Mouse (Mus musculus) embryonic stem cell, embryonic (primary cell): ENCODE results near the gene Sh3kbp1.

ENCODE experiments used
- CTCF ChIA-PET, 4 experiments: fragments of 300-600 bp in 2 of 4; fragments of 350-600 bp in 2 of 4; sonication (Branson Sonifier 250); formaldehyde crosslinking; loops; one replicate each; lab custom pipeline; 2022; ENCODE audit warnings: inconsistent platforms in 2 of 4; lab: Charles Lee
- POLR2A ChIA-PET, 4 experiments: fragments of 300-600 bp in 2 of 4; fragments of 350-600 bp in 2 of 4; sonication (Branson Sonifier 250); formaldehyde crosslinking; loops; one replicate each; lab custom pipeline; 2022; ENCODE audit warnings: antibody characterized with exemption in 4 of 4, inconsistent platforms in 1 of 4; lab: Charles Lee

Gene Sh3kbp1

DNA sequence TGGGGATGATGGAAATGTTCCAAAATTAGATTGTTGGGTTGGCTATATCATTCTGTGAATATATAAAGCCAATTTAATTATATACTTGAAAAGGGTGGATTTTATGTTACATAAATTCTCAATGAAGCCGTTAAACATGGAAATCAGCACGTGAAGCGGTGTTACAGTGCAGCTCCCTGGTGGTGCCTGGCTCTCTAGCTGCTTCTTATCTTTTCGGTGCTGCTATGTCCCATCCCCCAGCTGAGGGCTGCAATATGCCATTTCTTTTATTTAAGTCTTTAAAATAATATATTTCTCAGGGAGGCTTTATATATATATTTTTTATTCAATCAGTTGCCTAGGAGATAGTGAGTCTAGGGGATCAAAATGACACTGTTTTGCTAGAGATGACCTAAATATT, 148.0 kb downstream of the Sh3kbp1 start:
- CTCF ChIA-PET: interaction anchor here in 1 of 4 experiments (0.6 kb wide), 1 partner anchor 11 kb away, joined by 3 read pairs; no protein-coding TSS in a partner anchor

DNA sequence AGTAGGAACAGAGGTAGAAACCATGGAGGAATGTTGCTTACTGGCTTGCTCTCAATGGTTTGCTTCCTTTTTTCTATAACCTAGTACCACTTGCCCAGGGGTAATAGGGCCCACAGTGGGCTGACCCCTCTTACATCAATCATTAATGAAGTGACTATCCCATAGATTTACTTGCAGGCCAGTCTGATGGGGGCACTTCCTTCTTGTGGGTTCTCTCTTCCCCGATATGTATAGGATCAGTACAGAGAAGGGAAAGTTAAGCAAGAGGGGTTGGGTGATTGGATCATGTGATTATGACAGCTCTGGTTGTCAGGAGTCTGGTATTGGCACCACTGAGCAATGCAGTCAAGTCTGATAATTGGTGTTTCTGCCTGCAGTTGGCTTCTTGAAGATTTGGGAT, 151.7 kb downstream of the Sh3kbp1 start:
- POLR2A ChIA-PET: no interaction called here

More for the DNA sequence above, 148.0 kb downstream of the Sh3kbp1 start:
- POLR2A ChIA-PET: no interaction called here

DNA sequence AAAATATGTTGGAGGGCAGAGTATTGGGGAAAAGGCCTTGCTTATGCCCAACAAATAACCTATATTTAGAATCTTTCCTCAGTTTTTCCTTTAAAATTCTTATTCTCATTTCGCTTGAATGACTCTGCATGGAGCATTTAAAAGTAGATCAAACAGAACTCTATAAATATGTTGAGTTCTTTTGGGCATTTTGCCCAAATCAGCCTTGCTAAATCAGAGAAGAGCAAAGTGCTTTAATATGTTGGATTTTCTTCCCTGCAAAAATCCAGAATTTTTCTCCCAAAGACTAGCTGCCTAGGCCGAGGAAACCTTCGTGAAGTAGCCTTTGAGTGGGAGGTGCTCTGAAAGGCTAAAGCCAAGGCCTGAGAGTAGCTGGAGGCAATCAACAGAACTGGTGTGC, 163.4 kb downstream of the Sh3kbp1 start:
- POLR2A ChIA-PET: no interaction called here
- CTCF ChIA-PET: no interaction called here

More for the DNA sequence above, 151.7 kb downstream of the Sh3kbp1 start:
- CTCF ChIA-PET: no interaction called here

DNA sequence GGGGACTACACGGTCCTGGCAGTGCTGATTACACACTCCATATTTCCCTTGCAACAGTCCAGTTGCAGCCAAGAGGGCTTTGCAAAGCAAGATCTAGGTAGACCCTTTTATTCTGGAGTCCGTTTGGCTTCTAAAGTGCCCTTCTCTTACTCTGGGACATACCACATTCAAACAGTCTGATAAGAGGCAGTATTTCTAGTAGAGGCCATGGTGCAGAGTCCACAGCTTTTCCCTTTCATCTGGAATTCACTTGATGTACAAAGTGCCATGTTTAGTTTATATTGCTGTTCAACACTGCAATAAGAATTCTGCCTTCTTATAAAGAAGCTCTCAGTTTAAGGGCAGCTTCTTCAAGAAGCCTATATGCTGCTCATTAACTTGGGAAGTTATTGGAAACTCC, 168.5 kb downstream of the Sh3kbp1 start:
- ChIA-PET CTCF (no interaction called here), POLR2A (no interaction called here)

DNA sequence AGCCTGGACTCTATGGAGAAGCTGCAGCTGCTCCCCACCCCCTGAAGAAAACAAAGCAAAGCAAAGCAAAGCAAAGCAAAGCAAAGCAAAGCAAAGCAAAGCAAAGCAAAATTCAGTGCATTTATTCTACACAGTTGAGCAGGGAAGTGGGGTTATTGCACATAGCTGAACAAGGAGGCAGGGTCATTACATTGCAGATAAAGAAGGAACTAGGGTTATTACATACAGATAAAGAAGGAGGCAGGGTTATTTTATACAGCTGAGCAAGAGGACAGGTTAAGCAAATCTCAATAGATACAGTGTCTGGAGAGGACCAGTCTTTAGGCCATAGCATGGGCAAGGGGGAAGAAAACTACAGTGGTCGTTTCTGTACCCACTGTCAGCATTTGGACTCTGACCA, 177.3 kb downstream of the Sh3kbp1 start:
- CTCF ChIA-PET: interaction anchor here in 1 of 4 experiments (0.6 kb wide), 1 partner anchor 22 kb away, joined by 4 read pairs; no protein-coding TSS in a partner anchor
- POLR2A ChIA-PET: no interaction called here

DNA sequence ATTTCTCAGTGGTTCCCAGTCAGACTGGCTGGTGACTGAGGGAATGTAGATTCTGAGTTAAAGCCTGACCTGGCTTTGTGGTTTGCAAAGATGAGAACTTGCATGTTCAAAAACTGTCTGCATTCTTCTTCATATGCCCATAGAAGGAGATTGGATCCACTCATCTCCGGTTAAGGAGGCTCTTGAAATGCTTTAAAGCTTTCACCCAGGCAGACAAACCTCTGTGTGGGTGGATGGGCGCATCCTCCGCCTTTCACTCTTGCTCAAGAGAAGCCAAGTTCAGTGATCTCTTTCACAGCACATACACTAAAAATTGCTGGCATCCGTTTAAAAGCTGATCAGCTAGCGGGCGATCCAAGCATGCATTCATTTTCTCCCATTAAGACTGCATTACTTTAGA, 182.4 kb downstream of the Sh3kbp1 start:
- CTCF ChIA-PET: no interaction called here

DNA sequence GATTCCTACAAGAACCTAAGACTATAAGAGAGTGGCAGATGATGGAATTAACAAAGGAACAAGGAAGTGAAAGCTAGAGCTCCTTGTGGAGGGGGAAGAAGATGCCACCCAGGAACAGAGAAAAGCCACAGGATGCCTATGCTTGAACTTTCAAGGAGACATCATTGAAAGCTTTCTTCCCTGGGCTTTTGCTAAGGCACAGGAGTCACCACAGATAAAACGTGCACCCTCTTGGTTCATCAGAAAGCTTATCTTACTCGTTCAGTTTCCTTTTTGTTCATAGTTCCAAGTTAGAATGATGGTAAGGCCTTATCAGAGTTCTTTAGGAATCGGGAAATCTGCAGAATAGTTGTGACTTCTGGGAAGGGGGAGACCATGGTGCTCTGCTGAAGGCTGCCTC, 183.4 kb downstream of the Sh3kbp1 start:
- ChIA-PET CTCF (no interaction called here), POLR2A (no interaction called here)

More for the DNA sequence above, 182.4 kb downstream of the Sh3kbp1 start:
- POLR2A ChIA-PET: no interaction called here

DNA sequence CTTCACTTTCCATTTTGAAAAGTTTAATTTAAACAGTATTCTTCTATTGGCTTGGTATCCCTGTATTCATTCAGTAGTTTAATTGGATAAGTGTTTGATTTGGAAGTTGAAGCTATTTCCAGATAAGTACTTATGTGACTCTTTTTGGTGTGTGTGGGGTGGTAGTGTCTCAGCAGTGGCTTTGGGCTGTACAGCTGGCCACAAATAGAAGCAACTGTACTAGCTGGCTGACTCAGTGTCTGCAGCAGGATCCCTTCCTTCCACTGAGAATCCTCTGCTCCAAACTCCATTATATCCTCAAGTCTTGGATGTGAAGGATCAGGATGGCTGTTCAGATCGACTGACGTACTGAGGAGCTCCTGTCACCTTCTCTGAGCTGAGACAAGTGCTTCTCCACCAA, 190.4 kb downstream of the Sh3kbp1 start:
- ChIA-PET CTCF (no interaction called here), POLR2A (no interaction called here)

DNA sequence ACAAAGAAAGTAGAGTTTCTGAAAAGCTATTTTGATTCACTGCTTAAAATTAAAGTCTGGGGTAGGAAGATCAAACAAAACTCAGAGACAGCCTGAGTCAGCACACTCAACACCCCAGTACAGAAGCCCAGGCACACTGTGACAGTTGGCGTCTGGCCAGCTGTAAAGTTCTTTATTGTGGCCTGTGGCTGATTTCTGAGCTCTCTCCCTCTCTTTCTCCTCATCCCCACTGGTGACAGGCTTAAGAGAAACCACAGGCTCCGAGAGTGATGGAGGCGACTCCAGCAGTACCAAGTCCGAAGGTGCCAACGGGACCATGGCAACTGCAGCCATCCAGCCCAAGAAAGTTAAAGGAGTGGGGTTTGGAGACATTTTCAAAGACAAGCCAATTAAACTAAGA, 201.1 kb downstream of the Sh3kbp1 start:
- ChIA-PET CTCF (no interaction called here), POLR2A (no interaction called here)

DNA sequence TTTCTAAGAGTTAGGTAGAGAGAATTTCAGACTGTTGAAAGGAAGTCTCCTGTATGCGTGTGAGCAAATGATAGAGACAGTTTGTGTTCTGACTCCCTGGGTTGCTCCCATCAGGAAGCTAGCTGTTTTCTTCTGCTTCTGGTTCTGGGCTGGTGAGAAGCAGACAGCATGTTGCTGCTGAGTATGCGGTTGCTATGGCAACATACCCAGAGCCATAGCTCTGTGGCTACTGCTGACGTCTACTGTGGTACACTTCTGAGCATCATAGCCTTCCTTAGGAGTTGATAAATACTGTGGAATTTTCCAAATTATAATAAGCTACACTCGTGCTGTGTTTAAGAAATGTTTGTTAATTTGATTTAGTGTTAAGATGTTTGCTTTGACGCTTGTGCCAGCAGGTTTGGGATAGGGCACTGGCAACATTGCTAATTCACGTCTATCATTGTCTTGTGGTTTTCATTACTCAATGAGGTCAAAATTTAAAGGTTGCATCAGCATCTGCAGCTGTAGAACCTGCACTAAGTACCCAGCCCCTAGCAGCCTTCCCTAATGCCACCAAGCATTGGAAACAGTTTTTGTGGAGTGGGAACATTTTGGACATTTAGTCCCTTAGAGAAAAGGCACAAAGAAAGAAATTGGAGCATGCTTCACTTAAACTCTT, 202.2 kb downstream of the Sh3kbp1 start:
- ChIA-PET CTCF (no interaction called here), POLR2A (no interaction called here)

DNA sequence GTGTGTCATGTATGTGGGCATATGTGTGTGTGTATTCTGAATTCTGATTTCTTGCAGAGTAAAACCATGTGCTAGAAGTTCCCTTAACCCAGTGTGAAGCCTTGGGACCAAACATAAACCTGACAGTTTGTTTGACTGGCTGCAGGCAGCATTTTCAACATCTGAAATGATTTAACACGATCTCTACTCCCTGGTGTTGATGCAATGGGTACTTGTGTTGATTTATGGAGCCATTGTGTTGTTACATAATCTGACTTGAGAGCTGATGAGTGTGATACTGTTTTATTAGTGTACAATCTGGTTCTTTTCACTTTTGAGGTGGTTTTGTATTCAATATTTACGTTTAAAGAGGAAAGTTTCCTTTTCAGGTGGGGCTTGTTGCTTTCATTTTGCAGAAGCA, 204.1 kb downstream of the Sh3kbp1 start:
- ChIA-PET POLR2A (interaction anchor here in 1 of 4 experiments (0.6 kb wide), 1 partner anchor 182 kb away, joined by 3 read pairs; no protein-coding TSS in a partner anchor), CTCF (no interaction called here)

DNA sequence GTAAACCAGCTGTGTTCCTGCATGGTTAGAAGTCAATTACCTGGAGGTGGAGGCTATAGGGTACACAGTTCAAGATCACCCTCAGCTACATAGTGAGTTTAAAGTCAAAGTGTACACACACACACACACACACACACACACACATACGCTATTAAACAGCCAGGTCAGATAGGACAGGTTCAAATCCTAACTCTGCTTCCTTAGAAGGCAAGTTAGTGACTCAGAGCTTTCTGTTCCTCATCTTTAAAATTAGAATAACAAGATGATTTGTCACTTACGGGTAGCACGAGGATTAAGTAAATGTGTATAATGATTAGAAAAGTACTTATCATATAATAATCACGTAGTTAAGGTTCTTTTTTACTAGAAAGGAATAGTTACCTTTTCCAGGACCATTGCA, 208.2 kb downstream of the Sh3kbp1 start:
- POLR2A ChIA-PET: interaction anchor here in 1 of 4 experiments (0.6 kb wide), 1 partner anchor 50 kb away, joined by 3 read pairs; no protein-coding TSS in a partner anchor
- CTCF ChIA-PET: no interaction called here

DNA sequence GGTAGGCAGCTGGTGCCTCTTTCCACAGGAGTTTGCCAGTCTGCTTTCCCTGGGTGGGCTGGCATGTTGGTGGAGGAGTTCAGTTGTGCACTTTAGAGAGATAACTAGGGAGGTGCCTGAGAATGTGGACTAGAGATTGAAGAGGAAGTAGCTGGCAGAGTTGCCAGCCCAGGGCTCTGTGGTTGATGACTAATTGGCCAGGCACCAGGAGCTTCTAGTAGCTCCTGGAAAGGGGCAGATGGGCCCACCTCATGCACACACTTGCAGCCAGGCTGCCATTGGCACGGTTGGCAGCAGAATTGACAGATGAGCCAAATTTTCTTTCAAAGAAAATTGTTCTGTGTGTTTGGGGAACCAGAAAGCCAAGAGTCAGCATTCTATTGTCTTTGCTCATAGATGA, 210.3 kb downstream of the Sh3kbp1 start:
- ChIA-PET CTCF (no interaction called here), POLR2A (interaction anchor here in 1 of 4 experiments (0.7 kb wide), 1 partner anchor 18 kb away, joined by 3 read pairs; no protein-coding TSS in a partner anchor)

DNA sequence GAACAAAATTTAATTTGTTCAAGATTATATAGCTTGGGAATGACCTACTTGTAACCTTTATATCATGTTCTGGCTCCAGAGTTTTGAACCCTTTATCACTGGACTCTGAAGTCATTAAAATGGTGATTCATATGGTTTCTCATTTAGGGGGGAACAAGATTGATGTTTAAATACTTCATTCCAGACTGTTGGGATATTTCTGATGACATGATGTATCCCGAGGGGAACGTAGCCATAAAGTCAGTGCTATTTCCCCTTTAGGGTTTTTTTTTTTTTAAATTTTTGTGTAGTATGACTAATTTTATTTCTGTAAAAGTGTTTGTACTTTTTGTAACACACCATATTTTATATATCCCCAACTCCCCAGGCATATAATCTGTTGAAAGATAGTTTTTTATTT, 212.7 kb downstream of the Sh3kbp1 start:
- ChIA-PET POLR2A (no interaction called here), CTCF (no interaction called here)

DNA sequence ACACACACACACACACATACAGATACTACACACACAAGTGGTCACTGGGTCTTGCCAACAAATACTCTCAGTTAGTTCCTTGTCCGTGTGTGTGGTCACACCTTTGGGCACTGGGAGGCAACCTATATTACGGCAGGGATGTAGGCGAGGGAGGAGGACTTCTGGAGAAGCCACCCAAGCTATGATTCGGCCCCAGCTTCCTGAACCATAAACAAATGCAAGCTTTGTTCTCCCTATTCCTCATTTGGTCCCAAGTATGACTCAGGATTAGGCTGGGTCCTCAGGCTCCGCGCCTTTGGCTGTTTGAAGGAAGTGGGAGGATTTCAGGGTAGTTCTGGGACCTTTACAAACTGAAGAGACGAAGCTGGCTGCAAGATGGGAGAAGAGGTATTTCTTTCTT, 213.2 kb downstream of the Sh3kbp1 start:
- CTCF ChIA-PET: no interaction called here

DNA sequence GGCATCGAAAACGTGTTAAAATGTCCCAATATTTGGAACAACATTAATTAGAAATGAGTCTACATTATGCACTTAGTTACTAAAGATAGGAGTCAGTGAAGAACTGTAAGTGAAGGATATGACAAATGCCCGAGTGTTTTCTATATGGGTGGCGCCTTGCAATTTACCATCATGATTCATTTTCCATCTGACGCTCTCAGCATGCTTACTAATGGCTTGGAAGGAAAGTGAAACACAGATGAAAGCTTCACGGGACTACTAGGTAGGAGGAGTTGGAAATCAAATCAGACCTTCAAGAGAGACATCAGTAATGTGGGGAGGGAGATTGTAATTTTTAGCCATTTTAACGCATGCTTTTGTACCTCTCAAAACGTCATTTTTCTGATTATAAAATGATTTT, 223.7 kb downstream of the Sh3kbp1 start:
- ChIA-PET POLR2A (no interaction called here), CTCF (no interaction called here)

More for the DNA sequence above, 213.2 kb downstream of the Sh3kbp1 start:
- POLR2A ChIA-PET: no interaction called here

DNA sequence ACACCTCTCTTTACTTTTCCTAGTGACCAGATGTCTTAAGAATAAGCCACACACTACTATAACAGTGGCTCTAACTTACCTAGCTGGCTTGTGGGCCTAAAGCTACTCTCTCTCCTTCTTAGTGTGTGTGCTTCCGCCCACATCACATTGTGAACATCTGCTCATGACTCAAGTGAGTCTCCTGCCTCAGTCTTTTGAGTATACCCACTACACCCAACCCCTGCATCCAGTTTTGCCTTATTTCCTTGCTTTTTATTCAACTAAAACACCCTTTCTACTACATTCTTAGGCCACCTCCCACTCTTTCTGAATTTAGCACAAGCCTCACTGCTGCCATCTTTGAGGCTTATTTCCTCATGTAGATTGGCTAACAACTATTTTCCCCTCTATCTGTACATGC, 229.8 kb downstream of the Sh3kbp1 start:
- ChIA-PET POLR2A (no interaction called here), CTCF (no interaction called here)

DNA sequence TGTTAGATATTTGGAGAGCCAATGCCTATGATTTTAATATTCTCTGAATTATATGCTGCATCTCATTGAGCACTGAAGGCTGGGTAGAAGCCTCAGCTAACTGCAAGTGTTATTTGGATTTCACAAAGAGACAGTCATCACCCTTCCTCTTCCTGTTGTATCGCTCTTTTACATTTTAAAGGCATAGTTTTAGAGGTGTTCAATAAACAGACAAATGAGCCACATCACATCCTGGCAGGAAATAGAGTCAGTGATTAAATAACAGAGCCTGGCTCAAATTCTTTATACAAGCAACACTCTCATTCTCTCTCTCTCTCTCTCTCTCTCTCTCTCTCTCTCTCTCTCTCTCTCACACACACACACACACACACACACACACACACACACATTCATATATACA, 231.1 kb downstream of the Sh3kbp1 start:
- CTCF ChIA-PET: no interaction called here

DNA sequence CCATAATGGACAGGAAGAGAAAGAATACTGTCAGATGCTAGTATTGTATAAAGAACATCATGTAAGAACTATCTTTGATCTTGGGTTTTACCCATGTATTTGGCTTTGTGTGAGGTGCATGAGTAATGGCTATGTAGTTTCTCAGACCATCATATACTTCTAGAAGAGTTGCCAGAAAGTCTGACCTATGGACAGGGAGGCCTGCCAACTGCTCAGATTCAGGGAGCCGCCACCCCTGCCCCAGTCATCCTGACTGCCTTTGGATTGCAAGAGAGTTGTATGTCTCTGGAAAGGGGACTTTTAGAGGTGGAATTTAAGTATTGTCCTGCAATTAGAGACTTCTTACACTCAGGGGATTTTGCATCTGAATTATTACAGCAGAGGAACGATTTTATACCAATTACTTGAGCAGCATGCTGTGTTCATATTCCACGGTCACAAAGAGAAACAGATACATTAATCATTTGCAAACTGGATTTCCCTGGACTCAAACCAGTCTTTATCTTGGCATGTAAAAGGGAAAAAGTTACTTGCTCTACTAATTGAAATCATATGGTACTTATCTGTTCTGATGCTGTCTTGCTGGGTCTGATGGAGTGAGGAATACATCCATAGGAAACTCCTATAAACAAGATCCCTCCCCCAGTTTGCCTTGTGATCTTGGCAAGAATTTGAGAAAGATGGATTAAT, 233.9 kb downstream of the Sh3kbp1 start:
- POLR2A ChIA-PET: no interaction called here

More for the DNA sequence above, 231.1 kb downstream of the Sh3kbp1 start:
- POLR2A ChIA-PET: no interaction called here

DNA sequence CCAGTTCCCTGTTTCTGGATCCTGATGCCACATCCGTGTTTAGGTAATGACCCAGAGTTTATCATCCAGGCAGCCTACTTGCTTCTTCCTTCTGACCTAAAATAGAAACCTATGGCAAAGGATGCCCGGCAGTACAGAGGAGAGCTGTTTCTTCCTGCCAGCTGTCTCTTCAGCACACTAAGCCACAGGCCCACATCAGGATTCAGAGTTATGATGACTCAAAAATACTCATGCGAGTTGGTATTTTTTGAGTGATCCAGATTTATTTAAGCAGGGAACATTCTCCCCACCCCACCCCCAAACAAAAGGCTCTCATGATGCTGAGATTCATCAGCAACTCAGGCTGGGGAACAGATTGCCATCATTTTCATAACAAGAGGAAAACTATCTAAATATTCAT, 240.6 kb downstream of the Sh3kbp1 start:
- ChIA-PET POLR2A (no interaction called here), CTCF (no interaction called here)

More for the DNA sequence above, 233.9 kb downstream of the Sh3kbp1 start:
- CTCF ChIA-PET: no interaction called here

DNA sequence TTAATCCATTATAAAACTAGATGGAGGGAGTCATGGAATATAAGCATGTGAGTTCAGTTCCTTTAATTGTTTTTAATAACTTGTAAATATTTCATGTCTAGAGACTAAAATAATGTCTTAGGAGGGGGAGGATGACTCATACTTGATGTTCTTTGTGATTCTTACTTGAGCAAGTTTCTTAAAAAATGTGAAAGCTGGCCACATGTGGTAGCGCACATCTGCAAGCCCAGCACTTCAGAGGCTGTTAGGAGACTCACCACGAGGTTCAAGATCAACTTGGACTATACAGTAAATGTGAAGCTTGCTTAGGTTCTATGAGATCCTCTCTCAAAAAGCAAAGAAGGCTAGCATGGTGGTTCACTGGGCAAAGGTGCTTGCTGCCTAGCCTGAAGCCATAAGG, 245.4 kb downstream of the Sh3kbp1 start:
- ChIA-PET CTCF (no interaction called here), POLR2A (no interaction called here)
